11 mouse cellular contexts compared by ENCODE assay signal in the genomic region with DNA sequence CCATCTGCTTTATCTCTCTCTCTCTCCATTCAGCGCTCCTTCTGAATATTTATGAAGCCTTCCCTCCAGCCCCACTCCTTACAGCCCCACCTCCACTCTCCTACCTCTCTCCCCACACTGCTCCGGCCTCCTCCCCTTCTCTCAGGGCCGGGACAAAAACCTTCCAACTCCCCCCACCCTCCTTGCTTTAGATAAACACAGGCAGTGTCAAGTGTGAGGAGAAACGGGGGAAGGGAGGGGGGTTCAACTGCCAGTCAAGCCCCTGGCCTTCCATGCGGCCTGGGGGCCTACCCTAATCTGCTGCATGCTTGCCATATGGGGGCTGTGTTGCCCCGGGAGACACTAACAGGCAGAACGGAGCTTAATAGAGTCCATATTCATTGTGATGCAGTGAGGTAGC. TPM values are rescaled to one million over a fixed set of nuclear protein-coding genes. Genes with fewer than 3 reads are reported as not detected.
DNase-seq lines count a peak whose midpoint lies in the region; ATAC-seq and TF ChIP-seq lines count a peak whose summit lies in the region.
"Had no signal": no experiment of that assay in that cellular context is flagged by ENCODE, and none has a peak within 500 bp of the region (broad histone marks: within the 10 kb centered on the region; RNA-seq: fewer than 3 reads in every experiment).

No protein-coding gene starts in this region.

- TF ChIP-seq POLR2A in cerebellum, adult 2 months (IDR thresholded peaks at IDR 0.05; ENCODE audit: borderline replicate concordance, insufficient read depth, low read length): no peak

- no peak for DNase-seq in cerebellum, adult 2 months
- DNase-seq in cerebellum, adult 8-10 months: no peak
- no peak for DNase-seq in lung, postnatal 14 days
- DNase-seq in limb, embryonic 10.5 days (ENCODE audit: low spot score): peak; percentile 81
- DNase-seq in natural killer cell, adult 2 months (ENCODE audit: low spot score in 2 of 2): no peak
- DNase-seq: cerebellum, adult 11 months; thymus, adult 2 months had no signal

- H3K36me3 ChIP-seq in lung, embryonic 16.5 days (ENCODE audit: control insufficient read depth, insufficient read depth, low read length): no peaks in the 10 kb centered on the region
- H3K36me3 ChIP-seq in limb, embryonic 10.5 days: peaks cover 32% of the 10 kb centered on the region
- no peaks in the 10 kb centered on the region for H3K36me3 ChIP-seq in stomach, embryonic 16.5 days (ENCODE audit: control insufficient read depth, insufficient read depth, low read length)

- H3K4me1 ChIP-seq in cerebellum, adult 2 months (ENCODE audit: control insufficient read depth, insufficient read depth, low read length): peaks cover 66% of the 10 kb centered on the region
- H3K4me1 ChIP-seq in lung, embryonic 16.5 days (replicated peaks; ENCODE audit: control insufficient read depth, insufficient read depth, low read length): peaks cover 46% of the 10 kb centered on the region
- peaks cover 69% of the 10 kb centered on the region for H3K4me1 ChIP-seq in limb, embryonic 10.5 days
- H3K4me1 ChIP-seq in stomach, embryonic 16.5 days (ENCODE audit: control insufficient read depth, insufficient read depth, low read length): peaks cover 28% of the 10 kb centered on the region

- H3K9ac ChIP-seq in lung, embryonic 16.5 days (ENCODE audit: low read length): peak overlapping the region; percentile 39; the same call in 1 of the 2 replicates
- H3K9ac ChIP-seq in stomach, embryonic 16.5 days (ENCODE audit: low read length): peak overlapping the region; percentile 9; the same call in 1 of the 2 replicates
- H3K9ac ChIP-seq: liver, embryonic 14.5 days had no signal

- ATAC-seq in lung, embryonic 16.5 days (ENCODE audit: low read depth): peak; percentile 41; the same call in 1 of the 2 replicates
- peak; percentile 59; the same call in 1 of the 2 replicates for ATAC-seq in stomach, embryonic 16.5 days (ENCODE audit: insufficient read depth, low FRiP score)
- no peak for ATAC-seq in megakaryocyte, adult 5-6 weeks (ENCODE audit: poor library complexity, severe bottlenecking)

- H3K27ac ChIP-seq in cerebellum, adult 2 months (ENCODE audit: insufficient read depth, low read length): peak overlapping the region; percentile 82
- H3K27ac ChIP-seq in lung, embryonic 16.5 days (ENCODE audit: low read length): no peak overlapping the region
- H3K27ac ChIP-seq in limb, embryonic 10.5 days: peak overlapping the region; percentile 74
- H3K27ac ChIP-seq in stomach, embryonic 16.5 days (ENCODE audit: low read length): peak overlapping the region; percentile 6; the same call in 1 of the 2 replicates
- H3K27ac ChIP-seq: liver, embryonic 14.5 days had no signal

- no peak for TF ChIP-seq CTCF in cerebellum, adult 2 months (IDR thresholded peaks at IDR 0.05; ENCODE audit: borderline replicate concordance, insufficient read depth, low read depth, low read length)

- WGBS in cerebellum, adult 2 months: 21% methylated on average over 7 of the region's 7 CpGs
- WGBS in lung, embryonic 16.5 days: 5% methylated on average over 7 of the region's 7 CpGs
- WGBS in limb, embryonic 10.5 days: under 1% methylated on average over 7 of the region's 7 CpGs
- 10% methylated on average over 7 of the region's 7 CpGs for WGBS in stomach, embryonic 16.5 days

- H3K9me3 ChIP-seq in lung, embryonic 16.5 days (ENCODE audit: control insufficient read depth, low read length): no peaks in the 10 kb centered on the region
- H3K9me3 ChIP-seq in limb, embryonic 10.5 days (replicated peaks): no peaks in the 10 kb centered on the region
- H3K9me3 ChIP-seq in stomach, embryonic 16.5 days (replicated peaks; ENCODE audit: control insufficient read depth, low read length): no peaks in the 10 kb centered on the region

- H3K27me3 ChIP-seq in cerebellum, adult 2 months (ENCODE audit: control insufficient read depth, insufficient read depth, low read length): no peaks in the 10 kb centered on the region
- no peaks in the 10 kb centered on the region for H3K27me3 ChIP-seq in lung, embryonic 16.5 days (ENCODE audit: control insufficient read depth, insufficient read depth, low read depth, low read length)
- no peaks in the 10 kb centered on the region for H3K27me3 ChIP-seq in limb, embryonic 10.5 days (ENCODE audit: low read depth, poor library complexity, severe bottlenecking)
- no peaks in the 10 kb centered on the region for H3K27me3 ChIP-seq in stomach, embryonic 16.5 days (ENCODE audit: control insufficient read depth, insufficient read depth, low read length)

- no peak overlapping the region for H3K4me3 ChIP-seq in cerebellum, adult 2 months (replicated peaks; ENCODE audit: insufficient read depth, low read depth, low read length)
- peak overlapping the region; percentile 17 for H3K4me3 ChIP-seq in lung, embryonic 16.5 days (ENCODE audit: low read length)
- H3K4me3 ChIP-seq in limb, embryonic 10.5 days: peak overlapping the region; percentile 35
- peak overlapping the region; percentile 0; the same call in 1 of the 2 replicates for H3K4me3 ChIP-seq in stomach, embryonic 16.5 days (replicated peaks; ENCODE audit: low read length)

- peak overlapping the region; percentile 47 for H3K4me2 ChIP-seq in lung, embryonic 16.5 days (ENCODE audit: low read depth, low read length)
- H3K4me2 ChIP-seq in stomach, embryonic 16.5 days (ENCODE audit: low read depth, low read length): peak overlapping the region; percentile 16

RNA-seq across cellular contexts. Expression of gene Boc, which starts 27.9 kb away (rescaled TPM):
- 37.9 and 43.6 TPM in 2 replicates for polyA plus RNA-seq in cerebellum, adult 2 months (2012; rRNA removed)
- polyA plus RNA-seq in lung, embryonic 16.5 days (2015; fragmentation: Nextera tagmentation; extraction: Ambion mirVana): 29.7 and 32.0 TPM in 2 replicates
- polyA plus RNA-seq in limb, embryonic 10.5 days (2016; fragmentation: Nextera tagmentation; extraction: Ambion mirVana): 20.0 and 38.3 TPM in 2 replicates
- polyA plus RNA-seq in stomach, embryonic 16.5 days (2015; fragmentation: Nextera tagmentation; extraction: Ambion mirVana): 16.9 and 17.9 TPM in 2 replicates
- 0.07 TPM in 1 of 2 replicates, not detected in the other for total RNA-seq in megakaryocyte, adult 5-6 weeks (2015)
- total RNA-seq in megakaryocyte, adult 5-6 weeks (2017): not detected in 2 replicates
